Mouse (Mus musculus): ENCODE data around the gene Il10rb.

The Il10rb gene

GRCm38 (mm10) chr16:91405640-91406584 is at the start of gene Il10rb:
TSS of gene Il10rb (plus strand) at chr16:91406164.
- peak; percentile 74 for DNase-seq

- no peak for DNase-seq
Measured at GRCm38 (mm10) chr16:91356760-91357525, 49.0 kb upstream of the Il10rb start.

- no peak for DNase-seq
Measured at GRCm38 (mm10) chr16:91357526-91357900, 48.5 kb upstream of the Il10rb start.

GRCm38 (mm10) chr16:91358555-91358954 is 47.4 kb upstream of the Il10rb start:
- peak; percentile 90 for DNase-seq

- no peak for DNase-seq
Measured at GRCm38 (mm10) chr16:91359531-91359930, 46.4 kb upstream of the Il10rb start.

GRCm38 (mm10) chr16:91360162-91360561 is 45.8 kb upstream of the Il10rb start:
- DNase-seq = no peak

GRCm38 (mm10) chr16:91362006-91362405 is 44.0 kb upstream of the Il10rb start:
- DNase-seq = no peak

- peak; percentile 38 for DNase-seq
Measured at GRCm38 (mm10) chr16:91362616-91363272, 43.2 kb upstream of the Il10rb start.

- no peak for DNase-seq
Measured at GRCm38 (mm10) chr16:91363483-91363882, 42.5 kb upstream of the Il10rb start.

GRCm38 (mm10) chr16:91366567-91366966 is 39.4 kb upstream of the Il10rb start:
- no peak for DNase-seq

GRCm38 (mm10) chr16:91367066-91367465 is 38.9 kb upstream of the Il10rb start:
- no peak for DNase-seq

GRCm38 (mm10) chr16:91372577-91373472 is 33.1 kb upstream of the Il10rb start, which contains the start of gene Ifnar2:
TSS of gene Ifnar2 (plus strand) at chr16:91372783.
- peak; percentile 89 for DNase-seq

- DNase-seq = no peak
Measured at GRCm38 (mm10) chr16:91373473-91374252, 32.3 kb upstream of the Il10rb start.

- DNase-seq = no peak
Measured at GRCm38 (mm10) chr16:91374253-91374634, 31.7 kb upstream of the Il10rb start.

GRCm38 (mm10) chr16:91376701-91377100 is 29.3 kb upstream of the Il10rb start:
- no peak for DNase-seq

GRCm38 (mm10) chr16:91378431-91378986 is 27.5 kb upstream of the Il10rb start:
- DNase-seq = no peak

GRCm38 (mm10) chr16:91378991-91379390 is 27.0 kb upstream of the Il10rb start:
- peak; percentile 87 for DNase-seq

GRCm38 (mm10) chr16:91379412-91379811 is 26.6 kb upstream of the Il10rb start:
- DNase-seq = no peak

GRCm38 (mm10) chr16:91380151-91380550 is 25.8 kb upstream of the Il10rb start:
- no peak for DNase-seq

GRCm38 (mm10) chr16:91381606-91382005 is 24.4 kb upstream of the Il10rb start:
- DNase-seq = no peak

- no peak for DNase-seq
Measured at GRCm38 (mm10) chr16:91382261-91382790, 23.6 kb upstream of the Il10rb start.

All from retina, postnatal 1 day (tissue).